Mouse (Mus musculus): ENCODE data around the gene Gm17655. TPM values are rescaled to one million over a fixed set of nuclear protein-coding genes. Genes with fewer than 3 reads are reported as not detected.

The Gm17655 gene
- polyA plus RNA-seq, 1 experiment from 2014 or later: 3.3 TPM

- H3K9me3 ChIP-seq (ENCODE audit: control insufficient read depth, low read length): 0 out of 2 replicates have a peak, but pooled peaks cover 2% of the 10 kb centered on the region
- no peak overlapping the region for H3K4me2 ChIP-seq (ENCODE audit: low read length)
- H3K36me3 ChIP-seq (ENCODE audit: control insufficient read depth, insufficient read depth): peaks cover 32% of the 10 kb centered on the region
- H3K27me3 ChIP-seq (replicated peaks; ENCODE audit: control insufficient read depth, insufficient read depth, low read length): no peaks in the 10 kb centered on the region
- peaks cover 27% of the 10 kb centered on the region for H3K4me1 ChIP-seq (replicated peaks; ENCODE audit: control insufficient read depth, insufficient read depth, low read length)
- no peak overlapping the region for H3K27ac ChIP-seq (ENCODE audit: low read length)
- no peak for ATAC-seq
- no peak overlapping the region for H3K9ac ChIP-seq (replicated peaks; ENCODE audit: low read depth, low read length)
- 94% methylated on average over 19 of the region's 19 CpGs for WGBS
- no peak overlapping the region for H3K4me3 ChIP-seq (replicated peaks; ENCODE audit: low read length)
Measured at GRCm38 (mm10) chr5:110102853-110103625, 30.7 kb upstream of the Gm17655 start.

- Histone ChIP-seq H3K9ac (replicated peaks; ENCODE audit: low read depth, low read length) (no peak overlapping the region), H3K9me3 (ENCODE audit: control insufficient read depth, low read length) (0 out of 2 replicates have a peak, but pooled peaks cover 2% of the 10 kb centered on the region), H3K27ac (ENCODE audit: low read length) (no peak overlapping the region), H3K27me3 (replicated peaks; ENCODE audit: control insufficient read depth, insufficient read depth, low read length) (no peaks in the 10 kb centered on the region), H3K4me1 (replicated peaks; ENCODE audit: control insufficient read depth, insufficient read depth, low read length) (peaks cover 27% of the 10 kb centered on the region), H3K4me3 (replicated peaks; ENCODE audit: low read length) (no peak overlapping the region), H3K4me2 (ENCODE audit: low read length) (no peak overlapping the region), H3K36me3 (ENCODE audit: control insufficient read depth, insufficient read depth) (peaks cover 32% of the 10 kb centered on the region)
- no peak for ATAC-seq
- 91% methylated on average over 13 of the region's 13 CpGs for WGBS
Measured at GRCm38 (mm10) chr5:110102429-110102828, 30.1 kb upstream of the Gm17655 start.

- peak overlapping the region; percentile 40 for H3K9ac ChIP-seq (replicated peaks; ENCODE audit: low read depth, low read length)
- H3K36me3 ChIP-seq (ENCODE audit: control insufficient read depth, insufficient read depth): peaks cover 32% of the 10 kb centered on the region
- peak overlapping the region; percentile 63 for H3K4me2 ChIP-seq (ENCODE audit: low read length)
- H3K9me3 ChIP-seq (ENCODE audit: control insufficient read depth, low read length): 0 out of 2 replicates have a peak, but pooled peaks cover 2% of the 10 kb centered on the region
- no peaks in the 10 kb centered on the region for H3K27me3 ChIP-seq (replicated peaks; ENCODE audit: control insufficient read depth, insufficient read depth, low read length)
- peaks cover 25% of the 10 kb centered on the region for H3K4me1 ChIP-seq (replicated peaks; ENCODE audit: control insufficient read depth, insufficient read depth, low read length)
- ATAC-seq: peak; percentile 41
- no peak overlapping the region for H3K27ac ChIP-seq (ENCODE audit: low read length)
- WGBS: 19% methylated on average over 34 of the region's 34 CpGs
- peak overlapping the region; percentile 37 for H3K4me3 ChIP-seq (replicated peaks; ENCODE audit: low read length)
Measured at GRCm38 (mm10) chr5:110101716-110102347, 29.5 kb upstream of the Gm17655 start.

DNA sequence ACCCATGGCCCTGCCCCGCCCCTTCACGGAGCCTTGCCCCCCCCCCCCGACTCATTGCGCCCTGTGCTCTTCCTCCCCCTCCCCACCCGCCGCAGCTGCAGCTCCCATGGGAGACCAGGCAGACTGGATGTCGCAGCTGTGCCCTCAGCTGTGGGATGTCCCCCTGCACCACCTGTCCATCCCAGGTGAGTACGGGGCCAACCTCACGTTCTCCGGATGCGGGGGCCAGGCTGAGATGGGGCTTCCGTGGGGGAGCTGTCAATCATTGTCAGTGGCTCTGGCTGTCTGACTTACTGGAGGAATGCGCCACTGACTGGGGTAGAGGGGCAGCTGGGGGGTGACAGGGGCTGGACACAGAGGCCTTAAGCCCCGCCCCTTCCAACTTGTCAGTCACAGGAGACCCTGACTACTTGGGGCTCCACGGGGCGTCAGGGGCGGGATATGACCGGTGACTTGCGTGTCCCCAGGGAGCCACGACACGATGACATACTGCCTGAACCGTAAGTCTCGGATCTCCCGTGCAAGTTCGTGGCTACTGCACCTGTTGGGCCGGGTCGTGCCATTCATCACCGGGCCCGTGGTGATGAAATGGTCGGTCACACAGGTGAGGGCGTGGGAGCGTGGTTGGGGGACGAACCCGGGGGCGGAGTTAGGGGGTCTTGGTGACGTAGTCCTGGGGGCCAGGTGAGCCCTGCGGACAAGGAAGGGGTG, 28.8 kb upstream of the Gm17655 start:
- Histone ChIP-seq H3K9me3 (ENCODE audit: control insufficient read depth, low read length) (0 out of 2 replicates have a peak, but pooled peaks cover 2% of the 10 kb centered on the region), H3K4me3 (replicated peaks; ENCODE audit: low read length) (peak overlapping the region; percentile 37), H3K4me2 (ENCODE audit: low read length) (peak overlapping the region; percentile 63), H3K9ac (replicated peaks; ENCODE audit: low read depth, low read length) (peak overlapping the region; percentile 40), H3K4me1 (replicated peaks; ENCODE audit: control insufficient read depth, insufficient read depth, low read length) (peaks cover 17% of the 10 kb centered on the region), H3K27ac (ENCODE audit: low read length) (no peak overlapping the region), H3K27me3 (replicated peaks; ENCODE audit: control insufficient read depth, insufficient read depth, low read length) (no peaks in the 10 kb centered on the region), H3K36me3 (ENCODE audit: control insufficient read depth, insufficient read depth) (peaks cover 32% of the 10 kb centered on the region)
- peak; percentile 8 for ATAC-seq
- 1% methylated on average over 36 of the region's 37 CpGs for WGBS

GRCm38 (mm10) chr5:110099656-110100580, 27.6 kb upstream of the Gm17655 start, which contains the start of gene Plcxd1:
Plcxd1 (plus strand) TSS chr5:110099969.
- WGBS: 6% methylated on average over 25 of the region's 25 CpGs
- Histone ChIP-seq H3K4me1 (replicated peaks; ENCODE audit: control insufficient read depth, insufficient read depth, low read length) (peaks cover 18% of the 10 kb centered on the region), H3K4me2 (ENCODE audit: low read length) (peak within 1 kb of the TSS; percentile 63), H3K9ac (replicated peaks; ENCODE audit: low read depth, low read length) (no peak within 1 kb of the TSS), H3K4me3 (replicated peaks; ENCODE audit: low read length) (peak within 1 kb of the TSS; percentile 37), H3K36me3 (ENCODE audit: control insufficient read depth, insufficient read depth) (peaks cover 23% of the 10 kb centered on the region), H3K9me3 (ENCODE audit: control insufficient read depth, low read length) (0 out of 2 replicates have a peak, but pooled peaks cover under 1% of the 10 kb centered on the region), H3K27ac (ENCODE audit: low read length) (no peak within 1 kb of the TSS), H3K27me3 (replicated peaks; ENCODE audit: control insufficient read depth, insufficient read depth, low read length) (no peaks in the 10 kb centered on the region)
- peak; percentile 16; the same call in 1 of the 2 replicates for ATAC-seq

GRCm38 (mm10) chr5:110098991-110099477, 26.7 kb upstream of the Gm17655 start:
- ATAC-seq: no peak
- WGBS: 29% methylated on average over 1 of the region's 1 CpGs
- no peaks in the 10 kb centered on the region for H3K9me3 ChIP-seq (ENCODE audit: control insufficient read depth, low read length)
- H3K36me3 ChIP-seq (ENCODE audit: control insufficient read depth, insufficient read depth): peaks cover 14% of the 10 kb centered on the region
- H3K9ac ChIP-seq (replicated peaks; ENCODE audit: low read depth, low read length): no peak overlapping the region
- no peak overlapping the region for H3K27ac ChIP-seq (ENCODE audit: low read length)
- H3K27me3 ChIP-seq (replicated peaks; ENCODE audit: control insufficient read depth, insufficient read depth, low read length): no peaks in the 10 kb centered on the region
- no peak overlapping the region for H3K4me3 ChIP-seq (replicated peaks; ENCODE audit: low read length)
- no peak overlapping the region for H3K4me2 ChIP-seq (ENCODE audit: low read length)
- H3K4me1 ChIP-seq (replicated peaks; ENCODE audit: control insufficient read depth, insufficient read depth, low read length): peaks cover 22% of the 10 kb centered on the region

DNA sequence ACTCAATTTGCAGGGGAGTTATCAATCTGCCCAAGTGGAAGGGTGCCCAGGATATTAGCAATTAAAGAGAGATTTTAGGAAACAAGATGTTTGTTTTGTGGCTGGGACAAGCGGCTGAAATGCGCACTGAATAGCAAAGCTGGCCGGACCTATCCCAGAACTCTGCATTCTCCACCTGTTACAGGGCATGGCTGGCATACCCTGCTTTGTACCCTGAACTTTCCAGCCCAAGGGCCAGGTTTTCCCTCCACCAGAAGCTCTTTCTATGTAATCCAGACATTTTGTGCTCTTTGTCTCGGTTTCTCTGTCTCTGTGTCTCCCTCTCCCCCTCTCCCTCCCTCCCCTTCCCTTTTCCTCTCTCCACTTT, 22.5 kb upstream of the Gm17655 start:
- no peak overlapping the region for H3K27ac ChIP-seq (ENCODE audit: low read length)
- 1% methylated on average over 4 of the region's 4 CpGs for WGBS

GRCm38 (mm10) chr5:110094030-110094846, 21.9 kb upstream of the Gm17655 start, which contains the start of gene Gm35315:
Gm35315 (minus strand) TSS chr5:110094420.
- ATAC-seq: peak; percentile 98
- no peaks in the 10 kb centered on the region for H3K9me3 ChIP-seq (ENCODE audit: control insufficient read depth, low read length)
- H3K9ac ChIP-seq (replicated peaks; ENCODE audit: low read depth, low read length): peak within 1 kb of the TSS; percentile 57
- no peak within 1 kb of the TSS for H3K27ac ChIP-seq (ENCODE audit: low read length)
- H3K4me1 ChIP-seq (replicated peaks; ENCODE audit: control insufficient read depth, insufficient read depth, low read length): peaks cover 7% of the 10 kb centered on the region
- H3K4me2 ChIP-seq (ENCODE audit: low read length): peak within 1 kb of the TSS; percentile 58
- H3K27me3 ChIP-seq (replicated peaks; ENCODE audit: control insufficient read depth, insufficient read depth, low read length): no peaks in the 10 kb centered on the region
- WGBS: under 1% methylated on average over 24 of the region's 25 CpGs
- no peaks in the 10 kb centered on the region for H3K36me3 ChIP-seq (ENCODE audit: control insufficient read depth, insufficient read depth)
- H3K4me3 ChIP-seq (replicated peaks; ENCODE audit: low read length): peak within 1 kb of the TSS; percentile 52

More for the DNA sequence above, 22.5 kb upstream of the Gm17655 start:
- ATAC-seq: peak; percentile 9; the same call in 1 of the 2 replicates
- peak overlapping the region; percentile 57 for H3K9ac ChIP-seq (replicated peaks; ENCODE audit: low read depth, low read length)
- no peaks in the 10 kb centered on the region for H3K9me3 ChIP-seq (ENCODE audit: control insufficient read depth, low read length)
- peaks cover 7% of the 10 kb centered on the region for H3K4me1 ChIP-seq (replicated peaks; ENCODE audit: control insufficient read depth, insufficient read depth, low read length)
- peak overlapping the region; percentile 52 for H3K4me3 ChIP-seq (replicated peaks; ENCODE audit: low read length)
- no peaks in the 10 kb centered on the region for H3K36me3 ChIP-seq (ENCODE audit: control insufficient read depth, insufficient read depth)
- peak overlapping the region; percentile 58 for H3K4me2 ChIP-seq (ENCODE audit: low read length)
- no peaks in the 10 kb centered on the region for H3K27me3 ChIP-seq (replicated peaks; ENCODE audit: control insufficient read depth, insufficient read depth, low read length)
